Mouse (Mus musculus): ENCODE results near the gene Magi2. TPM values are rescaled to one million over a fixed set of nuclear protein-coding genes. Genes with fewer than 3 reads are reported as not detected.

The Magi2 gene
- polyA plus RNA-seq, 1 experiment: 1.6 TPM

DNA sequence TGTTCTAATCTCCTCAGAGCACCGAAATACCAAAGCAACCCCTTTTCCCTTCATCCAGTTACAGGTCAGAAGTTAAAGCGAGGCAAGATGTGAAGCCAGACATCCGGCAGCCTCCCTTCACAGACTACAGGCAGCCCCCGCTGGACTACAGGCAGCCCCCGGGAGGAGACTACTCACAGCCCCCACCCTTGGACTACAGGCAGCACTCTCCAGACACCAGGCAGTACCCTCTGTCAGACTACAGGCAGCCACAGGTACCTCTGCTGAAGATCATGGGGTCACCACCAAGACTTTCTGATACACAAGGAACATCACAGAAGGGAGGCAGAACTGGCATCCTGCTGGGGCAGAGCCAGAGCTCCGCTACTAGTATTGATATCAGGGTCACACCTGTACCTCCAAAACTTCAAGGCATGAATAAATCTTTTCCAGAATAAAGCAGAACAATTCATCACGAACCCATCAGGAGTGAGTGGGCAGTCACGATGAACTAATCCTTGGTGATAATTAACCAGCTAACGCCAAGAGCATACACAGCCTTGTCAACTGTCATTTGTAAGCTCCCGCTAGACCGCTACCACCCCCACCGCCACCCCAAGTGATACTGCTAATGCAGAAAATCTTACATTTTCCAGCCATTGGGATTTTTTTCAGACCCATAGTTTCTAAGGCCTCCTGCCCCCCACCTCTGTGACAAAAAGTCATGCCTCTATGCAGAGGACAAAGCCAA, 1382.5 kb downstream of the Magi2 start:
- no peaks in the 10 kb centered on the region for H3K36me3 ChIP-seq (ENCODE audit: control insufficient read depth, insufficient read depth, low read length)
- 97% methylated on average over 12 of the region's 12 CpGs for WGBS
- no peak overlapping the region for H3K4me3 ChIP-seq (ENCODE audit: control insufficient read depth, insufficient read depth, low read length)
- TF ChIP-seq CTCF (IDR thresholded peaks at IDR 0.05; ENCODE audit: borderline replicate concordance, control insufficient read depth, extremely low read depth, insufficient read depth, low read length, poor library complexity): no peak
- no peak for TF ChIP-seq POLR2A (IDR thresholded peaks at IDR 0.05; ENCODE audit: control insufficient read depth, extremely low read depth, insufficient read depth, low read length, poor library complexity)
- no peak overlapping the region for H3K27ac ChIP-seq (ENCODE audit: control insufficient read depth, insufficient read depth, low read length)
- H3K27me3 ChIP-seq (ENCODE audit: control insufficient read depth, insufficient read depth, low read length): no peaks in the 10 kb centered on the region
- no peak for DNase-seq
- H3K4me1 ChIP-seq (replicated peaks; ENCODE audit: control insufficient read depth, insufficient read depth, low read length): no peaks in the 10 kb centered on the region

GRCm38 (mm10) chr5:20610640-20611039, 1383.8 kb downstream of the Magi2 start:
- DNase-seq: no peak
- Histone ChIP-seq H3K4me1 (replicated peaks; ENCODE audit: control insufficient read depth, insufficient read depth, low read length) (no peaks in the 10 kb centered on the region), H3K36me3 (ENCODE audit: control insufficient read depth, insufficient read depth, low read length) (no peaks in the 10 kb centered on the region), H3K4me3 (ENCODE audit: control insufficient read depth, insufficient read depth, low read length) (no peak overlapping the region), H3K27ac (ENCODE audit: control insufficient read depth, insufficient read depth, low read length) (no peak overlapping the region), H3K27me3 (ENCODE audit: control insufficient read depth, insufficient read depth, low read length) (no peaks in the 10 kb centered on the region)
- TF ChIP-seq POLR2A (IDR thresholded peaks at IDR 0.05; ENCODE audit: control insufficient read depth, extremely low read depth, insufficient read depth, low read length, poor library complexity): no peak
- TF ChIP-seq CTCF (IDR thresholded peaks at IDR 0.05; ENCODE audit: borderline replicate concordance, control insufficient read depth, extremely low read depth, insufficient read depth, low read length, poor library complexity): no peak
- 90% methylated on average over 2 of the region's 2 CpGs for WGBS

GRCm38 (mm10) chr5:20612616-20613015, 1385.8 kb downstream of the Magi2 start:
- no peak overlapping the region for H3K4me3 ChIP-seq (ENCODE audit: control insufficient read depth, insufficient read depth, low read length)
- no peaks in the 10 kb centered on the region for H3K4me1 ChIP-seq (replicated peaks; ENCODE audit: control insufficient read depth, insufficient read depth, low read length)
- DNase-seq: no peak
- no peaks in the 10 kb centered on the region for H3K27me3 ChIP-seq (ENCODE audit: control insufficient read depth, insufficient read depth, low read length)
- H3K36me3 ChIP-seq (ENCODE audit: control insufficient read depth, insufficient read depth, low read length): no peaks in the 10 kb centered on the region
- no peak for TF ChIP-seq CTCF (IDR thresholded peaks at IDR 0.05; ENCODE audit: borderline replicate concordance, control insufficient read depth, extremely low read depth, insufficient read depth, low read length, poor library complexity)
- no peak for TF ChIP-seq POLR2A (IDR thresholded peaks at IDR 0.05; ENCODE audit: control insufficient read depth, extremely low read depth, insufficient read depth, low read length, poor library complexity)
- no peak overlapping the region for H3K27ac ChIP-seq (ENCODE audit: control insufficient read depth, insufficient read depth, low read length)
- 53% methylated on average over 9 of the region's 9 CpGs for WGBS

GRCm38 (mm10) chr5:20614891-20615290, 1388.1 kb downstream of the Magi2 start:
- no peaks in the 10 kb centered on the region for H3K27me3 ChIP-seq (ENCODE audit: control insufficient read depth, insufficient read depth, low read length)
- H3K36me3 ChIP-seq (ENCODE audit: control insufficient read depth, insufficient read depth, low read length): no peaks in the 10 kb centered on the region
- DNase-seq: no peak
- H3K4me1 ChIP-seq (replicated peaks; ENCODE audit: control insufficient read depth, insufficient read depth, low read length): no peaks in the 10 kb centered on the region
- TF ChIP-seq POLR2A (IDR thresholded peaks at IDR 0.05; ENCODE audit: control insufficient read depth, extremely low read depth, insufficient read depth, low read length, poor library complexity) (no peak), CTCF (IDR thresholded peaks at IDR 0.05; ENCODE audit: borderline replicate concordance, control insufficient read depth, extremely low read depth, insufficient read depth, low read length, poor library complexity) (no peak)
- no peak overlapping the region for H3K4me3 ChIP-seq (ENCODE audit: control insufficient read depth, insufficient read depth, low read length)
- H3K27ac ChIP-seq (ENCODE audit: control insufficient read depth, insufficient read depth, low read length): no peak overlapping the region
- WGBS: 96% methylated on average over 4 of the region's 4 CpGs

- no peak for TF ChIP-seq CTCF (IDR thresholded peaks at IDR 0.05; ENCODE audit: borderline replicate concordance, control insufficient read depth, extremely low read depth, insufficient read depth, low read length, poor library complexity)
- no peak for TF ChIP-seq POLR2A (IDR thresholded peaks at IDR 0.05; ENCODE audit: control insufficient read depth, extremely low read depth, insufficient read depth, low read length, poor library complexity)
- H3K27ac ChIP-seq (ENCODE audit: control insufficient read depth, insufficient read depth, low read length): no peak overlapping the region
- no peaks in the 10 kb centered on the region for H3K36me3 ChIP-seq (ENCODE audit: control insufficient read depth, insufficient read depth, low read length)
- DNase-seq: no peak
- no peaks in the 10 kb centered on the region for H3K27me3 ChIP-seq (ENCODE audit: control insufficient read depth, insufficient read depth, low read length)
- H3K4me3 ChIP-seq (ENCODE audit: control insufficient read depth, insufficient read depth, low read length): no peak overlapping the region
- 94% methylated on average over 7 of the region's 7 CpGs for WGBS
- H3K4me1 ChIP-seq (replicated peaks; ENCODE audit: control insufficient read depth, insufficient read depth, low read length): no peaks in the 10 kb centered on the region
These were observed 1394.0 kb downstream of the Magi2 start for GRCm38 (mm10) chr5:20620596-20621511.

DNA sequence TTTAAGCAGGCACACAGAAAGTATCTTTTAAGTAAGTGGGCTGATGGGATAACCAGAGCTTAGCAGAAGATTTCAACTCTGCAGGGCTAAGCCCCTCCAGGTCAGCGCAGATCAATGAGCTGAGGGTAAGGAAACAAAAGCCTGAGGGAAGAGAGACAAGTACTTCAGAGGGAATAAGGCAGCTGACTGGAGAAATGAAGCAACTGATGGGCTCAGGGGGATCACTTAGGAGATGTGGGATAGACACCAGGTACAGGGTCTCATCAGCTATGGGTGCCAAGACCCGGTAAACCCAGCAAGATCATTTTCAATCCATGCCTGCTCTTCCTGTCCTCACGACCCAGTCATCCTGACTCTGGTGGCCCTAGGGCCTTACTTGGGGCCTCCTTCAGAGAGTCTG, 1395.6 kb downstream of the Magi2 start:
- no peaks in the 10 kb centered on the region for H3K4me1 ChIP-seq (replicated peaks; ENCODE audit: control insufficient read depth, insufficient read depth, low read length)
- H3K4me3 ChIP-seq (ENCODE audit: control insufficient read depth, insufficient read depth, low read length): no peak overlapping the region
- H3K27me3 ChIP-seq (ENCODE audit: control insufficient read depth, insufficient read depth, low read length): no peaks in the 10 kb centered on the region
- no peak overlapping the region for H3K27ac ChIP-seq (ENCODE audit: control insufficient read depth, insufficient read depth, low read length)
- TF ChIP-seq CTCF (IDR thresholded peaks at IDR 0.05; ENCODE audit: borderline replicate concordance, control insufficient read depth, extremely low read depth, insufficient read depth, low read length, poor library complexity) (no peak), POLR2A (IDR thresholded peaks at IDR 0.05; ENCODE audit: control insufficient read depth, extremely low read depth, insufficient read depth, low read length, poor library complexity) (no peak)
- 95% methylated on average over 3 of the region's 3 CpGs for WGBS
- H3K36me3 ChIP-seq (ENCODE audit: control insufficient read depth, insufficient read depth, low read length): no peaks in the 10 kb centered on the region
- DNase-seq: no peak

All from thymus, adult 2 months (tissue).